Mouse (Mus musculus) MEL (cell line): ENCODE measurements at regions not wholly inside any gene's neighbourhood (a gene's known extent, or its start where the extent isn't known, plus 50 kb on each side); places are given as distances from the start of the nearest gene placed in this dataset.

Experiments used
- DNase-seq: peaks from one replicate; pipeline ENCODE4 v3.0.0; 2011; ENCODE audit warnings: low read depth, low spot score
- H3K27ac ChIP-seq: 2 replicates; pipeline ENCODE4 v1.5.1; 2012; ENCODE audit warnings: low read depth, mild to moderate bottlenecking, control low read depth, low read length, moderate library complexity; ENCODE audit not compliant: control insufficient read depth
- H3K27me3 ChIP-seq, 2 experiments: fragments of 150-350 bp in 1 of 2; sonication (generic) in 1 of 2; 2 replicates each; pipeline ENCODE4 v1.6.1; 2012; ENCODE audit warnings: low read length in 2 of 2, mild to moderate bottlenecking in 2 of 2, improper control_type of control experiment in 1 of 2, moderate library complexity in 1 of 2; ENCODE audit not compliant: insufficient read depth in 2 of 2, control insufficient read depth in 1 of 2
- H3K36me3 ChIP-seq, 2 experiments: 2 replicates each; pipeline ENCODE4 v1.6.1; 2012 to 2014; ENCODE audit warnings: low read length in 2 of 2, improper control_type of control experiment in 1 of 2, inconsistent platforms in 1 of 2, mild to moderate bottlenecking in 1 of 2; ENCODE audit not compliant: insufficient read depth in 2 of 2, control insufficient read depth in 1 of 2
- H3K4me1 ChIP-seq, 2 experiments: fragments of 150-350 bp in 1 of 2; sonication (generic) in 1 of 2; 2 replicates each; pipeline ENCODE4 v1.6.1; 2012; ENCODE audit warnings: low read length in 2 of 2, improper control_type of control experiment in 1 of 2, mild to moderate bottlenecking in 1 of 2; ENCODE audit not compliant: insufficient read depth in 2 of 2, control insufficient read depth in 1 of 2
- H3K4me3 ChIP-seq, 2 experiments: fragments of 150-350 bp in 1 of 2; sonication (generic) in 1 of 2; 2 replicates each; pipeline ENCODE4 v1.5.1; 2012; ENCODE audit warnings: low read depth in 2 of 2, low read length in 2 of 2, mild to moderate bottlenecking in 2 of 2, moderate library complexity in 2 of 2, control low read depth in 1 of 2, improper control_type of control experiment in 1 of 2; ENCODE audit not compliant: control insufficient read depth in 1 of 2, insufficient read depth in 1 of 2
- H3K79me2 ChIP-seq: 2 replicates; pipeline ENCODE4 v1.6.1; 2012; ENCODE audit warnings: mild to moderate bottlenecking, low read length, moderate library complexity; ENCODE audit not compliant: control insufficient read depth, poor library complexity, insufficient read depth
- H3K9ac ChIP-seq: 2 replicates; pipeline ENCODE4 v1.6.1; 2012; ENCODE audit warnings: low read depth, mild to moderate bottlenecking, control low read depth, low read length, moderate library complexity; ENCODE audit not compliant: control insufficient read depth, poor library complexity, severe bottlenecking
- H3K9me3 ChIP-seq: fragments of 150-350 bp; sonication (generic); replicated peaks from 2 replicates; pipeline ENCODE4 v1.6.1; 2012; ENCODE audit warnings: mild to moderate bottlenecking, low read length, improper control_type of control experiment, moderate library complexity; ENCODE audit not compliant: insufficient read depth
- BHLHE40 ChIP-seq: IDR thresholded peaks from 2 replicates; pipeline ENCODE4 v1.6.1; 2012; ENCODE audit warnings: low read depth, mild to moderate bottlenecking, inconsistent platforms, low read length, improper control_type of control experiment, borderline replicate concordance
- CHD1 ChIP-seq: IDR thresholded peaks from 2 replicates; pipeline ENCODE4 v1.6.1; 2012; ENCODE audit warnings: low read depth, mild to moderate bottlenecking, inconsistent platforms, low read length, improper control_type of control experiment
- CHD2 ChIP-seq: IDR thresholded peaks from 2 replicates; pipeline ENCODE4 v1.6.1; 2011; ENCODE audit warnings: low read length, improper control_type of control experiment
- CTCF ChIP-seq, 3 experiments: IDR thresholded peaks in 2 of 3; conservative IDR thresholded peaks in 1 of 3; 2 replicates each; pipeline ENCODE4 v1.5.1; 2011 to 2012; ENCODE audit warnings: low read length in 3 of 3, low read depth in 2 of 3, mild to moderate bottlenecking in 2 of 3, improper control_type of control experiment in 1 of 3, inconsistent platforms in 1 of 3, mixed read lengths in 1 of 3, moderate library complexity in 1 of 3; ENCODE audit not compliant: control insufficient read depth in 1 of 3, insufficient read depth in 1 of 3, poor library complexity in 1 of 3, severe bottlenecking in 1 of 3
- EP300 ChIP-seq, 2 experiments: IDR thresholded peaks; 2 replicates each; pipeline ENCODE4 v1.6.1; 2011; ENCODE audit warnings: improper control_type of control experiment in 2 of 2, low read length in 2 of 2, low read depth in 1 of 2, mild to moderate bottlenecking in 1 of 2
- ETS1 ChIP-seq: IDR thresholded peaks from 2 replicates; pipeline ENCODE4 v1.6.1; 2012; ENCODE audit warnings: low read depth, mild to moderate bottlenecking, inconsistent platforms, low read length, improper control_type of control experiment, moderate library complexity
- GABPA ChIP-seq: IDR thresholded peaks from 2 replicates; pipeline ENCODE4 v1.6.1; 2012; ENCODE audit warnings: low read depth, mild to moderate bottlenecking, inconsistent platforms, low read length, improper control_type of control experiment, moderate library complexity
- GATA1 ChIP-seq: IDR thresholded peaks from 2 replicates; pipeline ENCODE4 v1.6.1; 2011; ENCODE audit warnings: low read depth, low read length, improper control_type of control experiment
- HCFC1 ChIP-seq: IDR thresholded peaks from 2 replicates; pipeline ENCODE4 v1.6.1; 2012; ENCODE audit warnings: low read depth, mild to moderate bottlenecking, inconsistent platforms, low read length, improper control_type of control experiment, moderate library complexity
- JUND ChIP-seq: IDR thresholded peaks from 2 replicates; pipeline ENCODE4 v1.6.1; 2011; ENCODE audit warnings: low read depth, mild to moderate bottlenecking, improper control_type of control experiment, low read length
- MAX ChIP-seq: IDR thresholded peaks from 2 replicates; pipeline ENCODE4 v1.6.1; 2011; ENCODE audit warnings: low read length, improper control_type of control experiment
- MAZ ChIP-seq: IDR thresholded peaks from 2 replicates; pipeline ENCODE4 v1.6.1; 2012; ENCODE audit warnings: low read depth, mild to moderate bottlenecking, inconsistent platforms, low read length, improper control_type of control experiment
- MXI1 ChIP-seq: IDR thresholded peaks from 2 replicates; pipeline ENCODE4 v1.6.1; 2011; ENCODE audit warnings: mild to moderate bottlenecking, low read depth, low read length, improper control_type of control experiment
- MYB ChIP-seq: IDR thresholded peaks from 2 replicates; pipeline ENCODE4 v1.6.1; 2011; ENCODE audit warnings: mild to moderate bottlenecking, low read depth, low read length, improper control_type of control experiment
- NRF1 ChIP-seq: IDR thresholded peaks from 2 replicates; pipeline ENCODE4 v1.6.1; 2014; ENCODE audit warnings: low read depth, mild to moderate bottlenecking, inconsistent platforms, low read length, improper control_type of control experiment, moderate library complexity; ENCODE audit not compliant: poor library complexity, insufficient read depth, severe bottlenecking
- POLR2A ChIP-seq, 2 experiments: IDR thresholded peaks; 2 replicates each; pipeline ENCODE4 v1.6.1; 2011 to 2012; ENCODE audit warnings: low read length in 2 of 2, mild to moderate bottlenecking in 2 of 2, control low read depth in 1 of 2, improper control_type of control experiment in 1 of 2, low read depth in 1 of 2, moderate library complexity in 1 of 2; ENCODE audit not compliant: control insufficient read depth in 1 of 2, insufficient read depth in 1 of 2, poor library complexity in 1 of 2
- POLR2AphosphoS2 ChIP-seq: IDR thresholded peaks from 2 replicates; pipeline ENCODE4 v1.6.1; 2011; ENCODE audit warnings: low read length, improper control_type of control experiment
- POLR2AphosphoS5 ChIP-seq: IDR thresholded peaks from 2 replicates; pipeline ENCODE4 v1.6.1; 2012; ENCODE audit warnings: low read depth, borderline replicate concordance, mild to moderate bottlenecking, inconsistent platforms, low read length, moderate library complexity, mixed read lengths
- RAD21 ChIP-seq: IDR thresholded peaks from 2 replicates; pipeline ENCODE4 v1.6.1; 2011; ENCODE audit warnings: mild to moderate bottlenecking, low read depth, low read length, improper control_type of control experiment
- SIN3A ChIP-seq: IDR thresholded peaks from 2 replicates; pipeline ENCODE4 v1.6.1; 2012; ENCODE audit warnings: low read length, improper control_type of control experiment, inconsistent platforms
- SMC3 ChIP-seq: IDR thresholded peaks from 2 replicates; pipeline ENCODE4 v1.6.1; 2011; ENCODE audit warnings: low read depth, low read length, improper control_type of control experiment
- TAL1 ChIP-seq: IDR thresholded peaks from 2 replicates; pipeline ENCODE4 v1.6.1; 2012; ENCODE audit warnings: mild to moderate bottlenecking, inconsistent platforms, low read length, moderate library complexity, mixed read lengths
- TBP ChIP-seq: IDR thresholded peaks from 2 replicates; pipeline ENCODE4 v1.8.0; 2011; ENCODE audit warnings: low read depth, low read length, improper control_type of control experiment
- TCF12 ChIP-seq: IDR thresholded peaks from 2 replicates; pipeline ENCODE4 v1.6.1; 2014; ENCODE audit warnings: low read depth, mild to moderate bottlenecking, inconsistent platforms, low read length, improper control_type of control experiment, moderate library complexity
- UBTF ChIP-seq: IDR thresholded peaks from 2 replicates; pipeline ENCODE4 v1.6.1; 2012; ENCODE audit warnings: low read depth, mild to moderate bottlenecking, inconsistent platforms, low read length, improper control_type of control experiment, moderate library complexity, borderline replicate concordance; ENCODE audit not compliant: insufficient read depth
- USF1 ChIP-seq: IDR thresholded peaks from 2 replicates; pipeline ENCODE4 v1.6.1; 2014; ENCODE audit warnings: low read depth, mild to moderate bottlenecking, inconsistent platforms, low read length, improper control_type of control experiment, moderate library complexity
- USF2 ChIP-seq, 2 experiments: IDR thresholded peaks; 2 replicates each; pipeline ENCODE4 v1.6.1; 2011 to 2012; ENCODE audit warnings: improper control_type of control experiment in 2 of 2, low read length in 2 of 2, borderline replicate concordance in 1 of 2, inconsistent platforms in 1 of 2, low read depth in 1 of 2, mild to moderate bottlenecking in 1 of 2; ENCODE audit not compliant: insufficient read depth in 1 of 2
- ZC3H11A ChIP-seq: IDR thresholded peaks from 2 replicates; pipeline ENCODE4 v1.6.1; 2012; ENCODE audit warnings: low read depth, mild to moderate bottlenecking, inconsistent platforms, low read length, improper control_type of control experiment
- ZKSCAN1 ChIP-seq: IDR thresholded peaks from 2 replicates; pipeline ENCODE4 v1.6.1; 2012; ENCODE audit warnings: low read depth, mild to moderate bottlenecking, inconsistent platforms, low read length, improper control_type of control experiment, moderate library complexity
- ZMIZ1 ChIP-seq: IDR thresholded peaks from 2 replicates; pipeline ENCODE4 v1.6.1; 2012; ENCODE audit warnings: low read depth, mild to moderate bottlenecking, inconsistent platforms, low read length, improper control_type of control experiment, moderate library complexity
- ZNF384 ChIP-seq: IDR thresholded peaks from 2 replicates; pipeline ENCODE4 v1.6.1; 2012; ENCODE audit warnings: low read depth, mild to moderate bottlenecking, inconsistent platforms, low read length, improper control_type of control experiment

- Histone ChIP-seq H3K4me1 (peaks cover 0 to 3% of the 10 kb centered on the region in 2 experiments; a peak in 2 of 4 replicates), H3K27me3 (no peaks in the 10 kb centered on the region), H3K9ac (no peak overlapping the region), H3K79me2 (no peaks in the 10 kb centered on the region), H3K4me3 (no peak overlapping the region), H3K36me3 (peaks cover 0 to 8% of the 10 kb centered on the region in 2 experiments; a peak in 2 of 4 replicates), H3K27ac (no peak overlapping the region), H3K9me3 (no peaks in the 10 kb centered on the region)
- TF ChIP-seq RAD21 (no peak), ZKSCAN1 (no peak), USF1 (no peak), EP300 (IDR thresholded peaks at IDR 0.05; ENCODE audit: low read depth in 1 of 2, low read length in 2 of 2) (no peak), CHD1 (no peak), MAZ (no peak)
- DNase-seq, result no peak
Observed at GRCm38 (mm10) chr3:23200056-23200455, 1123.6 kb downstream of the Tbl1xr1 start.

DNA sequence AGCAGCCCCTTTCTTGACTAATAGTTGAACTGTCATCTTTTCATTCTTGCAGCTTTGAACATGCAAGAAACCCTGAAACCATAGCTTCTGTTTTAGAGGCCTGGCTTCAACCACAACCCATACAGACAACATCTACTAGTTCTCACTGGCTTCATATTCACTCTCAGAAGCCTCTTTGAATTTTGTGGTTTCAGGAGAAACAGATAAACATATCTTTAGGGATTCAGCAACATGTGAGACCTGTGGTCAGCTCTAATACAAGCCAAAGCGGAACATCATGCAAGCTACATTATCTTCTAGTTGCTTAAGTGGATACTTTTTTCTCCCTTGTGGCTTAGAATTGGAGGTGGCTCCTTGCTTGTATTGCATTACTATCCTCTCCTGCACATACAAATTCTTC, 1138.0 kb downstream of the Tbl1xr1 start:
- Histone ChIP-seq H3K27ac (no peak overlapping the region), H3K9ac (no peak overlapping the region), H3K79me2 (no peaks in the 10 kb centered on the region)
- TF ChIP-seq TCF12 (peak; percentile 56; the same call in 1 of the 2 replicates), BHLHE40 (peak; percentile 73), SMC3 (no peak), JUND (no peak), SIN3A (peak; percentile 36; the same call in 1 of the 2 replicates), CTCF (IDR thresholded peaks at IDR 0.05 in 2 of 3, conservative IDR thresholded peaks at IDR 0.05 in 1 of 3; ENCODE audit: control insufficient read depth in 1 of 3, insufficient read depth in 1 of 3, low read depth in 2 of 3, low read length in 3 of 3, poor library complexity in 1 of 3, severe bottlenecking in 1 of 3) (no peak), HCFC1 (no peak), MAX (no peak), ETS1 (peak; percentile 49), MXI1 (no peak), GABPA (no peak), EP300 (IDR thresholded peaks at IDR 0.05; ENCODE audit: low read depth in 1 of 2, low read length in 2 of 2) (peak; percentile 73 to 83), TAL1 (peak; percentile 13; the same call in 1 of the 2 replicates), USF2 (IDR thresholded peaks at IDR 0.05; ENCODE audit: borderline replicate concordance in 1 of 2, insufficient read depth in 1 of 2, low read depth in 1 of 2, low read length in 2 of 2) (no peak), ZNF384 (peak; percentile 11; the same call in 1 of the 2 replicates), CHD2 (no peak), TBP (no peak), ZKSCAN1 (no peak), MAZ (no peak), UBTF (no peak), GATA1 (peak; percentile 72; the same call in 1 of the 2 replicates), POLR2A (IDR thresholded peaks at IDR 0.05; ENCODE audit: control insufficient read depth in 1 of 2, insufficient read depth in 1 of 2, low read depth in 1 of 2, low read length in 2 of 2, poor library complexity in 1 of 2) (no peak), POLR2AphosphoS5 (no peak), POLR2AphosphoS2 (no peak), CHD1 (no peak), ZMIZ1 (no peak), USF1 (no peak), ZC3H11A (no peak), RAD21 (no peak), NRF1 (no peak), MYB (no peak)

More for the DNA sequence above, 1138.0 kb downstream of the Tbl1xr1 start:
- Histone ChIP-seq H3K9me3 (no peaks in the 10 kb centered on the region), H3K36me3 (no peaks in the 10 kb centered on the region), H3K27me3 (no peaks in the 10 kb centered on the region), H3K4me3 (no peak overlapping the region), H3K4me1 (peaks cover 0 to 2% of the 10 kb centered on the region in 2 experiments; a peak in 1 of 4 replicates)
- peak; percentile 67 for DNase-seq
